Mouse (Mus musculus): ENCODE measurements at regions not wholly inside any gene's neighbourhood (a gene's known extent, or its start where the extent isn't known, plus 50 kb on each side); places are given as distances from the start of the nearest gene placed in this dataset.

DNA sequence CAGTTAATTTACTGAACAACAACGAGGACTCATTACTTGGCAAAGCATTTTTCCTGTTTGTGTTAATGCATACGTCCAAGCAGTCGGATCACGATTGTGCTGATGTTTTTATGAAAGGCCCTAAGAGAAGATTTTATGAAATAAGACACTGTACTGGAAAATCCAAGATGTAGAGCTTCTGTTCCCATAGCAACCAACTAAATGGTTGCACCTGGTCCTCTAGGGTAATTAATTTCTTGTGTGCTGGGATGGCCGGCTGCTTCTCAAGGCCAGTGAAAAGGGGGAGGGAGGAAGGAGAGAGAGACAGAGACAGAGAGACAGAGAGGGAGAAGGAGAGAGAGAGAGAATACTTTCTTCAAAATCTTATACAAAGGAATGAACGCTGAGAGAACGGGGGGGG, 156.6 kb downstream of the Fam124b start:
- no peaks in the 10 kb centered on the region for H3K4me1 ChIP-seq (replicated peaks; ENCODE audit: insufficient read depth, low read length)
- H3K27me3 ChIP-seq (ENCODE audit: insufficient read depth, low read length): no peaks in the 10 kb centered on the region
- H3K4me2 ChIP-seq (ENCODE audit: low read length): no peak overlapping the region
- peak; percentile 28 for DNase-seq (ENCODE audit: low spot score)
- no peaks in the 10 kb centered on the region for H3K9me3 ChIP-seq (replicated peaks; ENCODE audit: low read length)
- 57% methylated on average over 7 of the region's 7 CpGs for WGBS
- no peak overlapping the region for H3K4me3 ChIP-seq (replicated peaks; ENCODE audit: low read depth, low read length)
- H3K9ac ChIP-seq (ENCODE audit: low read depth, low read length): no peak overlapping the region
- no peak for ATAC-seq (replicated peaks; ENCODE audit: low FRiP score, low read depth)
- no peaks in the 10 kb centered on the region for H3K36me3 ChIP-seq (ENCODE audit: insufficient read depth, low read length)
- H3K27ac ChIP-seq: no peak overlapping the region
- TF ChIP-seq CTCF (IDR thresholded peaks at IDR 0.05; ENCODE audit: low read depth): no peak

- Histone ChIP-seq H3K9ac (ENCODE audit: low read depth, low read length) (no peak overlapping the region), H3K27me3 (ENCODE audit: insufficient read depth, low read length) (no peaks in the 10 kb centered on the region), H3K4me2 (ENCODE audit: low read length) (no peak overlapping the region), H3K4me3 (replicated peaks; ENCODE audit: low read depth, low read length) (no peak overlapping the region), H3K4me1 (replicated peaks; ENCODE audit: insufficient read depth, low read length) (no peaks in the 10 kb centered on the region), H3K36me3 (ENCODE audit: insufficient read depth, low read length) (no peaks in the 10 kb centered on the region), H3K27ac (no peak overlapping the region), H3K9me3 (replicated peaks; ENCODE audit: low read length) (no peaks in the 10 kb centered on the region)
- TF ChIP-seq CTCF (IDR thresholded peaks at IDR 0.05; ENCODE audit: low read depth): no peak
- ATAC-seq (replicated peaks; ENCODE audit: low FRiP score, low read depth) (no peak), DNase-seq (ENCODE audit: low spot score) (peak; percentile 19)
- 80% methylated on average over 10 of the region's 10 CpGs for WGBS
Observed at GRCm38 (mm10) chr1:80045141-80045540, 173.1 kb downstream of the Fam124b start.

- Histone ChIP-seq H3K27me3 (ENCODE audit: insufficient read depth, low read length) (no peaks in the 10 kb centered on the region), H3K9me3 (replicated peaks; ENCODE audit: low read length) (no peaks in the 10 kb centered on the region), H3K36me3 (ENCODE audit: insufficient read depth, low read length) (no peaks in the 10 kb centered on the region), H3K9ac (ENCODE audit: low read depth, low read length) (no peak overlapping the region), H3K4me3 (replicated peaks; ENCODE audit: low read depth, low read length) (no peak overlapping the region), H3K4me1 (replicated peaks; ENCODE audit: insufficient read depth, low read length) (no peaks in the 10 kb centered on the region), H3K4me2 (ENCODE audit: low read length) (no peak overlapping the region), H3K27ac (no peak overlapping the region)
- no peak for ATAC-seq (replicated peaks; ENCODE audit: low FRiP score, low read depth)
- DNase-seq (ENCODE audit: low spot score): no peak
- 72% methylated on average over 3 of the region's 3 CpGs for WGBS
- no peak for TF ChIP-seq CTCF (IDR thresholded peaks at IDR 0.05; ENCODE audit: low read depth)
Observed at GRCm38 (mm10) chr1:80040409-80040808, 177.9 kb downstream of the Fam124b start.

DNA sequence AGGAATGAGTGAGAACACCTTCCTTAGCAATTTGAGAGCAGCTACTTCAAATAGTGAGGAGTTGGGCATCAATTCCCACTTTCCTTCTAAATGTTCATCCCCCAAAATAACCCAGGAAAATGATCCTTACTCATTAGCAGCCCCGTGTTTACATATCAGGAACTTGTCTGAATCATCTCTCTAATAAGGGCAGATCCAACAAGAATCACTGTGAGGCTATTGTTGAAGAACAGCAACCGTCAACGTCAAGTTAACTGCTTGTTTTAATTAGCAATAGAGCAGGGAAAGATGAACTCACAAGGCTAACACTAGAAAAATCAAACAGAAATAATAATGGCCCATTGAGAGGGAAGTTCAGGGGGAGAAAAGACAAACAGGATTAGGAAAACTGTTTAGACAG, 178.4 kb downstream of the Fam124b start:
- no peaks in the 10 kb centered on the region for H3K9me3 ChIP-seq (replicated peaks; ENCODE audit: low read length)
- 33% methylated on average over 3 of the region's 3 CpGs for WGBS
- no peaks in the 10 kb centered on the region for H3K36me3 ChIP-seq (ENCODE audit: insufficient read depth, low read length)
- H3K4me2 ChIP-seq (ENCODE audit: low read length): no peak overlapping the region
- no peak overlapping the region for H3K27ac ChIP-seq
- no peaks in the 10 kb centered on the region for H3K27me3 ChIP-seq (ENCODE audit: insufficient read depth, low read length)
- no peak overlapping the region for H3K9ac ChIP-seq (ENCODE audit: low read depth, low read length)
- no peak for TF ChIP-seq CTCF (IDR thresholded peaks at IDR 0.05; ENCODE audit: low read depth)
- DNase-seq (ENCODE audit: low spot score) (no peak), ATAC-seq (replicated peaks; ENCODE audit: low FRiP score, low read depth) (no peak)
- no peaks in the 10 kb centered on the region for H3K4me1 ChIP-seq (replicated peaks; ENCODE audit: insufficient read depth, low read length)
- H3K4me3 ChIP-seq (replicated peaks; ENCODE audit: low read depth, low read length): no peak overlapping the region

- no peak overlapping the region for H3K9ac ChIP-seq (ENCODE audit: low read depth, low read length)
- H3K27ac ChIP-seq: no peak overlapping the region
- no peak for ATAC-seq (replicated peaks; ENCODE audit: low FRiP score, low read depth)
- 72% methylated on average over 4 of the region's 4 CpGs for WGBS
- DNase-seq (ENCODE audit: low spot score): no peak
- H3K36me3 ChIP-seq (ENCODE audit: insufficient read depth, low read length): no peaks in the 10 kb centered on the region
- H3K9me3 ChIP-seq (replicated peaks; ENCODE audit: low read length): no peaks in the 10 kb centered on the region
- H3K4me3 ChIP-seq (replicated peaks; ENCODE audit: low read depth, low read length): no peak overlapping the region
- no peak for TF ChIP-seq CTCF (IDR thresholded peaks at IDR 0.05; ENCODE audit: low read depth)
- H3K4me1 ChIP-seq (replicated peaks; ENCODE audit: insufficient read depth, low read length): no peaks in the 10 kb centered on the region
- H3K4me2 ChIP-seq (ENCODE audit: low read length): no peak overlapping the region
- no peaks in the 10 kb centered on the region for H3K27me3 ChIP-seq (ENCODE audit: insufficient read depth, low read length)
Observed at GRCm38 (mm10) chr1:80039161-80039560, 178.2 kb upstream of the Serpine2 start.

DNA sequence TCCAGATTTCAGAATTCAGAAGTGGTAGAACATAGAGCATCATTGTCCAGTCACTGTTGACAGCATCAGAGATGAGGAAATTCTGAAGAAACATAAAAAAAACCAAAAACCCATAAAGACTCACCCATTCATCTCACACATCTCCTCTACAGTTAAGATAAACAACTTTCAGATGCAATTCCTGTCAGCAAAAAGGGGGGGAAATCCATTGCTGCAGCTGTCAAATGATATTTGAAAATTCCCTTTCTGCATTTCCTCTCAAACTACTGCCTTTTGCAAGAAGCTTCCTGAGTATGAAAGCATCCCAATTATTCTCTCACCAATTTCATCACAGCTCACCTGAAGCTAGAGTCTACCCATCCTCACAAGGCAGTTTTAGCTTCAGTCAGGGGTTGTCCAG, 177.1 kb upstream of the Serpine2 start:
- no peak overlapping the region for H3K4me3 ChIP-seq (replicated peaks; ENCODE audit: low read depth, low read length)
- no peak overlapping the region for H3K4me2 ChIP-seq (ENCODE audit: low read length)
- no peak for TF ChIP-seq CTCF (IDR thresholded peaks at IDR 0.05; ENCODE audit: low read depth)
- H3K4me1 ChIP-seq (replicated peaks; ENCODE audit: insufficient read depth, low read length): 0 out of 2 replicates have a peak, but pooled peaks cover 8% of the 10 kb centered on the region
- H3K9me3 ChIP-seq (replicated peaks; ENCODE audit: low read length): no peaks in the 10 kb centered on the region
- H3K9ac ChIP-seq (ENCODE audit: low read depth, low read length): no peak overlapping the region
- no peaks in the 10 kb centered on the region for H3K36me3 ChIP-seq (ENCODE audit: insufficient read depth, low read length)
- H3K27me3 ChIP-seq (ENCODE audit: insufficient read depth, low read length): no peaks in the 10 kb centered on the region
- ATAC-seq (replicated peaks; ENCODE audit: low FRiP score, low read depth) (no peak), DNase-seq (ENCODE audit: low spot score) (no peak)
- H3K27ac ChIP-seq: no peak overlapping the region

DNA sequence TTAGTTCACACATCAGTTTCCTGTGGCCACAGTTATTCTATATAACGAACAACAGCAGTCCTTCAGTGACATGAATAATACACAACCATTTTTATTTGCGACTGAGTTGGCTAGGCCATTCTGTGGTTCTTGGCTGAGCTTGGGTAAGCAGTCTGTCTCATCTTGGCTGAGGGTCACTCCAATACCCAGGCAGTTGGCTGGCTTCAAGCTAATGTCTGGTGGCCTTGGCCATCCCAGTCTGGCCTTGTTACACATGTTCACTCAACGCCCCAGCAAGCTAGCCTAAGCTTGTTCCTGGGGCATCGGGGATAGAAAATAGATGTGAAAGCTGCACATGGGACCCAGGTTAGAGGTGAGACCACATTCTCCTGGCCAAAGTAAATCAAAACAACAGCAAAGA, 175.5 kb upstream of the Serpine2 start:
- Histone ChIP-seq H3K36me3 (ENCODE audit: insufficient read depth, low read length) (no peaks in the 10 kb centered on the region), H3K27me3 (ENCODE audit: insufficient read depth, low read length) (no peaks in the 10 kb centered on the region), H3K27ac (no peak overlapping the region), H3K9me3 (replicated peaks; ENCODE audit: low read length) (no peaks in the 10 kb centered on the region), H3K9ac (ENCODE audit: low read depth, low read length) (no peak overlapping the region), H3K4me1 (replicated peaks; ENCODE audit: insufficient read depth, low read length) (0 out of 2 replicates have a peak, but pooled peaks cover 8% of the 10 kb centered on the region), H3K4me3 (replicated peaks; ENCODE audit: low read depth, low read length) (no peak overlapping the region), H3K4me2 (ENCODE audit: low read length) (no peak overlapping the region)
- 86% methylated on average over 4 of the region's 4 CpGs for WGBS
- DNase-seq (ENCODE audit: low spot score): no peak
- no peak for ATAC-seq (replicated peaks; ENCODE audit: low FRiP score, low read depth)
- TF ChIP-seq CTCF (IDR thresholded peaks at IDR 0.05; ENCODE audit: low read depth): no peak

Measured in kidney, postnatal 0 days (tissue).